Mouse (Mus musculus) lung, embryonic 14.5 days (tissue): Measurements from ENCODE around the gene Mgrn1. TPM values are rescaled to one million over a fixed set of nuclear protein-coding genes. Genes with fewer than 3 reads are reported as not detected.
A peak's percentile ranks its signal among the peaks of the same experiment; 100 is the strongest.

ENCODE experiments used
- ATAC-seq: fragments of 200-750 bp; cut with Nextera tagmentation; 2 replicates; pipeline ENCODE4 v1.8.0; 2017; ENCODE audit warnings: mild to moderate bottlenecking, moderate TSS enrichment, moderate library complexity; ENCODE audit not compliant: insufficient read depth
- DNase-seq: peaks from one replicate; pipeline ENCODE4 v3.0.0-alpha.2; 2015
- H3K27ac ChIP-seq: fragments of 300-500 bp; sonication (generic); 2 replicates; pipeline ENCODE4 v1.5.1; 2014; ENCODE audit warnings: low read depth, mild to moderate bottlenecking, moderate library complexity
- H3K27me3 ChIP-seq: fragments of 300-500 bp; sonication (generic); 2 replicates; pipeline ENCODE4 v1.6.1; 2014; ENCODE audit warnings: low read length, control low read depth; ENCODE audit not compliant: insufficient read depth
- H3K36me3 ChIP-seq: fragments of 300-500 bp; sonication (generic); 2 replicates; pipeline ENCODE4 v1.6.1; 2014; ENCODE audit warnings: control low read depth; ENCODE audit not compliant: insufficient read depth
- H3K4me1 ChIP-seq: fragments of 300-500 bp; sonication (generic); 2 replicates; pipeline ENCODE4 v1.6.1; 2014; ENCODE audit warnings: antibody characterized with exemption, control low read depth; ENCODE audit not compliant: insufficient read depth
- H3K4me2 ChIP-seq: fragments of 300-500 bp; sonication (generic); 2 replicates; pipeline ENCODE4 v1.6.1; 2014; ENCODE audit warnings: mild to moderate bottlenecking
- H3K4me3 ChIP-seq: fragments of 300-500 bp; sonication (generic); 2 replicates; pipeline ENCODE4 v1.5.1; 2014; ENCODE audit warnings: low read depth, low read length
- H3K9ac ChIP-seq: fragments of 300-500 bp; sonication (generic); 2 replicates; pipeline ENCODE4 v1.6.1; 2014
- H3K9me3 ChIP-seq: fragments of 300-500 bp; sonication (generic); 2 replicates; pipeline ENCODE4 v1.6.1; 2016; ENCODE audit warnings: low read depth, low read length, control low read depth
- CTCF ChIP-seq: IDR thresholded peaks from 2 replicates; pipeline ENCODE4 v1.5.1; 2016; ENCODE audit warnings: antibody characterized with exemption, low read depth
- WGBS: fragments of 180-500 bp; shearing (Covaris S2); extraction: QIAGEN DNeasy Blood & Tissue Kit; methylation state at CpG from one replicate; pipeline ENCODE4 v1.1.7; 2014; 5-methylcytosine and 5-hydroxymethylcytosine counted together
- polyA plus RNA-seq: library from polyadenylated mRNA; unstranded; fragments of >200 nt; fragmentation: Nextera tagmentation; extraction: Ambion mirVana; gene quantifications from 2 replicates; pipeline ENCODE4 v1.2.1, GENCODE M21; 2014

Gene Mgrn1
- polyA plus RNA-seq, 1 experiment from 2014 or later = 88.8 TPM

- no peak for DNase-seq
- no peak overlapping the region for H3K27ac ChIP-seq
- no peak overlapping the region for H3K4me3 ChIP-seq
- no peak for ATAC-seq
- H3K4me1 ChIP-seq = no peaks in the 10 kb centered on the region
- H3K9ac ChIP-seq = no peak overlapping the region
- H3K36me3 ChIP-seq = peaks cover 81% of the 10 kb centered on the region
- TF ChIP-seq CTCF = no peak
- H3K4me2 ChIP-seq = no peak overlapping the region
- H3K9me3 ChIP-seq = no peaks in the 10 kb centered on the region
- WGBS = 83% methylated on average over 4 of the region's 4 CpGs
- no peaks in the 10 kb centered on the region for H3K27me3 ChIP-seq
Observed at GRCm38 (mm10) chr16:4947378-4947777, 61.3 kb downstream of the Mgrn1 start.

- no peak for DNase-seq
- Histone ChIP-seq H3K27ac (no peak overlapping the region), H3K36me3 (peaks cover 64% of the 10 kb centered on the region), H3K4me2 (no peak overlapping the region), H3K4me3 (no peak overlapping the region), H3K9ac (no peak overlapping the region), H3K4me1 (no peaks in the 10 kb centered on the region), H3K27me3 (no peaks in the 10 kb centered on the region), H3K9me3 (no peaks in the 10 kb centered on the region)
- no peak for ATAC-seq
- 91% methylated on average over 3 of the region's 3 CpGs for WGBS
- TF ChIP-seq CTCF = no peak
Observed at GRCm38 (mm10) chr16:4956609-4957008, 70.6 kb downstream of the Mgrn1 start.

- H3K4me3 ChIP-seq = no peak overlapping the region
- no peak overlapping the region for H3K9ac ChIP-seq
- H3K36me3 ChIP-seq = peaks cover 56% of the 10 kb centered on the region
- DNase-seq (no peak), ATAC-seq (no peak)
- no peak overlapping the region for H3K27ac ChIP-seq
- TF ChIP-seq CTCF = no peak
- 92% methylated on average over 3 of the region's 3 CpGs for WGBS
- H3K4me2 ChIP-seq = no peak overlapping the region
- no peaks in the 10 kb centered on the region for H3K4me1 ChIP-seq
- no peaks in the 10 kb centered on the region for H3K9me3 ChIP-seq
- H3K27me3 ChIP-seq = no peaks in the 10 kb centered on the region
Observed at GRCm38 (mm10) chr16:4957446-4957845, 71.4 kb downstream of the Mgrn1 start.

GRCm38 (mm10) chr16:4960260-4960659 is 74.2 kb downstream of the Mgrn1 start:
- no peaks in the 10 kb centered on the region for H3K9me3 ChIP-seq
- H3K27me3 ChIP-seq = no peaks in the 10 kb centered on the region
- TF ChIP-seq CTCF = no peak
- peaks cover 28% of the 10 kb centered on the region for H3K36me3 ChIP-seq
- H3K4me3 ChIP-seq = no peak overlapping the region
- H3K9ac ChIP-seq = no peak overlapping the region
- no peak for ATAC-seq
- WGBS = 87% methylated on average over 8 of the region's 8 CpGs
- no peak overlapping the region for H3K4me2 ChIP-seq
- H3K27ac ChIP-seq = no peak overlapping the region
- no peak for DNase-seq
- 0 out of 2 replicates have a peak, but pooled peaks cover 3% of the 10 kb centered on the region for H3K4me1 ChIP-seq

- DNase-seq (no peak), ATAC-seq (no peak)
- H3K36me3 ChIP-seq = peaks cover 5% of the 10 kb centered on the region; the same call in 1 of the 2 replicates
- H3K27ac ChIP-seq = no peak overlapping the region; the same call in 1 of the 2 replicates
- H3K9me3 ChIP-seq = no peaks in the 10 kb centered on the region
- no peak for TF ChIP-seq CTCF
- H3K4me2 ChIP-seq = peak overlapping the region; percentile 87
- H3K27me3 ChIP-seq = no peaks in the 10 kb centered on the region
- peak overlapping the region; percentile 76 for H3K4me3 ChIP-seq
- WGBS = 31% methylated on average over 9 of the region's 9 CpGs
- 0 out of 2 replicates have a peak, but pooled peaks cover 3% of the 10 kb centered on the region for H3K4me1 ChIP-seq
- peak overlapping the region; percentile 68 for H3K9ac ChIP-seq
Observed at GRCm38 (mm10) chr16:4963346-4963745, 77.3 kb downstream of the Mgrn1 start.

GRCm38 (mm10) chr16:4963797-4964709 is 78.0 kb downstream of the Mgrn1 start, which contains the start of gene Anks3:
Anks3 (minus strand) TSS chr16:4964205.
- H3K4me3 ChIP-seq = peak within 1 kb of the TSS; percentile 76
- H3K4me2 ChIP-seq = peak within 1 kb of the TSS; percentile 87
- peak within 1 kb of the TSS; percentile 68 for H3K9ac ChIP-seq
- ATAC-seq (peak; percentile 99), DNase-seq (peak; percentile 97)
- TF ChIP-seq CTCF = no peak
- no peaks in the 10 kb centered on the region for H3K27me3 ChIP-seq
- WGBS = under 1% methylated on average over 76 of the region's 76 CpGs
- H3K4me1 ChIP-seq = 0 out of 2 replicates have a peak, but pooled peaks cover 3% of the 10 kb centered on the region
- peak within 1 kb of the TSS; percentile 72 for H3K27ac ChIP-seq
- no peaks in the 10 kb centered on the region for H3K9me3 ChIP-seq
- H3K36me3 ChIP-seq = peaks cover 5% of the 10 kb centered on the region; the same call in 1 of the 2 replicates

- Histone ChIP-seq H3K4me1 (0 out of 2 replicates have a peak, but pooled peaks cover 3% of the 10 kb centered on the region), H3K9me3 (no peaks in the 10 kb centered on the region), H3K4me2 (peak overlapping the region; percentile 87), H3K9ac (peak overlapping the region; percentile 68), H3K27ac (no peak overlapping the region; the same call in 1 of the 2 replicates), H3K27me3 (no peaks in the 10 kb centered on the region), H3K4me3 (peak overlapping the region; percentile 76), H3K36me3 (peaks cover 5% of the 10 kb centered on the region; the same call in 1 of the 2 replicates)
- 20% methylated on average over 13 of the region's 13 CpGs for WGBS
- ATAC-seq = peak; percentile 18; the same call in 1 of the 2 replicates
- TF ChIP-seq CTCF = no peak
- DNase-seq = peak; percentile 9
Observed at GRCm38 (mm10) chr16:4964731-4965391, 78.8 kb downstream of the Mgrn1 start.
